Mouse (Mus musculus) urinary bladder, postnatal 25 days (tissue): Measurements from ENCODE around the gene Obp2b.

Source experiments
- DNase-seq: peaks from one replicate; pipeline ENCODE4 v3.0.0; 2022; ENCODE audit warnings: low spot score

Obp2b gene

GRCm38 (mm10) chr2:25779076-25779475, 42.3 kb downstream of the Obp2b start:
- no peak for DNase-seq

- no peak for DNase-seq
Observed at GRCm38 (mm10) chr2:25780921-25781320, 44.1 kb downstream of the Obp2b start.

GRCm38 (mm10) chr2:25781957-25782356, 45.1 kb downstream of the Obp2b start, which contains the start of gene Gm13539:
Gene Gm13539 (plus strand): TSS chr2:25782257.
- no peak for DNase-seq

- DNase-seq: no peak
Observed at GRCm38 (mm10) chr2:25785573-25786322, 48.9 kb downstream of the Obp2b start.

GRCm38 (mm10) chr2:25789092-25789491, 52.3 kb downstream of the Obp2b start:
- no peak for DNase-seq
